Mouse (Mus musculus): ENCODE measurements around the gene Mfap4.

- TF ChIP-seq EP300 (IDR thresholded peaks at IDR 0.05) (no peak), CTCF (IDR thresholded peaks at IDR 0.05) (no peak)
These were observed 34.4 kb downstream of the Mfap4 start for GRCm38 (mm10) chr11:61519484-61520107.

Measured in lung, postnatal 0 days (tissue).